Comparison of ENCODE assay signal across 18 mouse cellular contexts in the genomic region with DNA sequence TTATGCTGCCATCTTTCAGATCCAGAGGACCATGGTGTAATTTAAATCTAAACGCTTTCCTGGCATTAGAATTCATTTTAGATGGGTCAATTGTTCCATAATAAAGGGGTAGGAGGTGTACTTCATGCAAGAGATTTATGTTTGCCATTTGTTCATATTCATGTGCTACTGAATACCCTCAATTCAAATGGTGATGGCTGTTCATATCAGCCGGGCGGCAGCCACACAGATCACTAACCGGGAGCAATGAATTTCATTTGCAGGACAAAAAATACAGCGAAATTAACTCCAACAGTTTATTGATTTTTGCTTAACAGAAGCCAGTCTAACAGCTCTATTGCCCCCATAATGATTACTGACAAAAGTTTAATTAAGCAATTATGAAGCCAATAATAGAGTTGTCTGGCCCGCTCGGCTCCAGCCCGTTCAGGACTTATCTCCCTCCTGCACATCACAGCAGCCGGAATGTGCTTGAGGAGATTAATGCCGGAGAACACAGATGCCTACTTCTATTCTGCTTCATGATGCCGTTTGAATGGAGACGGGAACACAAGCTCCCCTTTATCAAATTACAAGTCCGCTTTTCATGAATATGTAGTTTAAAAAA.
DNase-seq lines count a peak whose midpoint lies in the region; ATAC-seq lines count a peak whose summit lies in the region.
"Had no signal": no experiment of that assay in that cellular context is flagged by ENCODE, and none has a peak within 500 bp of the region (broad histone marks: within the 10 kb centered on the region; RNA-seq: fewer than 3 reads in every experiment).

No protein-coding gene starts in this region.

- no peak overlapping the region for H3K9ac ChIP-seq in neural tube, embryonic 11.5 days (ENCODE audit: low read length)
- H3K9ac ChIP-seq in hindbrain, embryonic 14.5 days: no peak overlapping the region
- no peak overlapping the region; the same call in 1 of the 2 replicates for H3K9ac ChIP-seq in midbrain, embryonic 14.5 days (replicated peaks; ENCODE audit: low read length)
- H3K9ac ChIP-seq: limb, embryonic 12.5 days; liver, embryonic 14.5 days had no signal

- 0 out of 2 replicates have a peak overlapping the region, but pooled peaks have one; percentile 19 for H3K4me2 ChIP-seq in neural tube, embryonic 11.5 days (ENCODE audit: low read depth)
- H3K4me2 ChIP-seq in hindbrain, embryonic 14.5 days (replicated peaks): peak overlapping the region; percentile 38
- peak overlapping the region; percentile 44 for H3K4me2 ChIP-seq in midbrain, embryonic 14.5 days (ENCODE audit: low read length)
- H3K4me2 ChIP-seq: limb, embryonic 12.5 days had no signal

- H3K4me3 ChIP-seq in neural tube, embryonic 11.5 days (ENCODE audit: low read depth, low read length): no peak overlapping the region
- H3K4me3 ChIP-seq in hindbrain, embryonic 14.5 days (replicated peaks; ENCODE audit: low read length): no peak overlapping the region
- H3K4me3 ChIP-seq in midbrain, embryonic 14.5 days (replicated peaks; ENCODE audit: low read depth, low read length): no peak overlapping the region; the same call in 1 of the 2 replicates
- H3K4me3 ChIP-seq: heart, embryonic 10.5 days; limb, embryonic 12.5 days had no signal

- H3K9me3 ChIP-seq in neural tube, embryonic 11.5 days (ENCODE audit: control insufficient read depth, low read length): no peaks in the 10 kb centered on the region
- no peaks in the 10 kb centered on the region for H3K9me3 ChIP-seq in hindbrain, embryonic 14.5 days (ENCODE audit: control insufficient read depth, low read length)
- no peaks in the 10 kb centered on the region for H3K9me3 ChIP-seq in midbrain, embryonic 14.5 days (ENCODE audit: control insufficient read depth, low read length)
- H3K9me3 ChIP-seq: heart, embryonic 10.5 days; limb, embryonic 12.5 days had no signal

- peak; percentile 68 for DNase-seq in neural tube, embryonic 11.5 days (ENCODE audit: low spot score)
- no peak for DNase-seq in neural tube, embryonic 10.5 days (ENCODE audit: extremely low spot score, low spot score)
- DNase-seq in hindbrain, embryonic 14.5 days (ENCODE audit: low spot score): peak; percentile 62
- DNase-seq in midbrain, embryonic 14.5 days: peak; percentile 82
- peak; percentile 59 for DNase-seq in retina, postnatal 1 day
- no peak for DNase-seq in lung, postnatal 36 days
- no peak for DNase-seq in thymus, postnatal 0 days (ENCODE audit: low spot score)
- DNase-seq in ovary, postnatal 10 days (ENCODE audit: low spot score): no peak
- DNase-seq: B cell, adult 2 months; cerebellum, adult 18-20 months; gastrocnemius, postnatal 14 days; kidney, postnatal 25 days; lung, postnatal 14 days; thymus, adult 2 months had no signal

- WGBS in neural tube, embryonic 11.5 days: 37% methylated on average over 13 of the region's 13 CpGs
- WGBS in hindbrain, embryonic 14.5 days: 8% methylated on average over 13 of the region's 13 CpGs
- WGBS in midbrain, embryonic 14.5 days: 3% methylated on average over 13 of the region's 13 CpGs

- H3K27ac ChIP-seq in neural tube, embryonic 11.5 days (ENCODE audit: low read depth, low read length): no peak overlapping the region
- H3K27ac ChIP-seq in hindbrain, embryonic 14.5 days: peak overlapping the region; percentile 18
- H3K27ac ChIP-seq in midbrain, embryonic 14.5 days (replicated peaks; ENCODE audit: low read depth, low read length): peak overlapping the region; percentile 46
- H3K27ac ChIP-seq: heart, embryonic 10.5 days; limb, embryonic 12.5 days; liver, embryonic 14.5 days had no signal

- H3K36me3 ChIP-seq in neural tube, embryonic 11.5 days (ENCODE audit: control insufficient read depth, insufficient read depth, low read length): no peaks in the 10 kb centered on the region
- H3K36me3 ChIP-seq in hindbrain, embryonic 14.5 days (replicated peaks; ENCODE audit: control insufficient read depth, insufficient read depth): no peaks in the 10 kb centered on the region
- no peaks in the 10 kb centered on the region for H3K36me3 ChIP-seq in midbrain, embryonic 14.5 days (ENCODE audit: control insufficient read depth, insufficient read depth, low read length)
- H3K36me3 ChIP-seq: heart, embryonic 10.5 days; limb, embryonic 12.5 days had no signal

- peak; percentile 56; the same call in 1 of the 2 replicates for ATAC-seq in neural tube, embryonic 11.5 days (ENCODE audit: insufficient read depth, low FRiP score, low TSS enrichment)
- ATAC-seq in hindbrain, embryonic 14.5 days (ENCODE audit: low FRiP score): peak; percentile 53; the same call in 1 of the 2 replicates
- peak; percentile 87 for ATAC-seq in midbrain, embryonic 14.5 days (ENCODE audit: low FRiP score, low TSS enrichment)
- ATAC-seq: intestine, postnatal 0 days had no signal

- peaks cover 25% of the 10 kb centered on the region for H3K4me1 ChIP-seq in neural tube, embryonic 11.5 days (ENCODE audit: control insufficient read depth, insufficient read depth, low read length)
- peaks cover 39% of the 10 kb centered on the region for H3K4me1 ChIP-seq in hindbrain, embryonic 14.5 days (replicated peaks; ENCODE audit: control insufficient read depth, insufficient read depth, low read length)
- H3K4me1 ChIP-seq in midbrain, embryonic 14.5 days (ENCODE audit: control insufficient read depth, insufficient read depth, low read length): peaks cover 61% of the 10 kb centered on the region

- H3K27me3 ChIP-seq in neural tube, embryonic 11.5 days (ENCODE audit: control insufficient read depth, insufficient read depth, low read length): peaks cover 9% of the 10 kb centered on the region
- H3K27me3 ChIP-seq in hindbrain, embryonic 14.5 days (ENCODE audit: control insufficient read depth, insufficient read depth, low read length): peaks cover 50% of the 10 kb centered on the region
- peaks cover 43% of the 10 kb centered on the region; the same call in 1 of the 2 replicates for H3K27me3 ChIP-seq in midbrain, embryonic 14.5 days (ENCODE audit: control insufficient read depth, insufficient read depth, low read length)

Comparison
In these comparisons a context has a peak if more than half of its experiments do, and no peak if none do; other contexts are left out.
1. DNase-seq: peak in neural tube, embryonic 11.5 days (single experiment), hindbrain, embryonic 14.5 days (single experiment), midbrain, embryonic 14.5 days (single experiment) and retina, postnatal 1 day (single experiment); none in neural tube, embryonic 10.5 days (single experiment), lung, postnatal 36 days (single experiment), thymus, postnatal 0 days (single experiment) and ovary, postnatal 10 days (single experiment).
2. Peak in every context shown above with its lines, with median percentiles within 50 percentile points of each other: ATAC-seq and H3K4me2 ChIP-seq.